Mouse (Mus musculus) urinary bladder, postnatal 10 days (tissue): ENCODE results near the gene Arhgef26.

Experiments
- DNase-seq: peaks from one replicate; pipeline ENCODE4 v3.0.0; 2022; ENCODE audit warnings: low spot score

The Arhgef26 gene

GRCm38 (mm10) chr3:62449871-62450496, 111.8 kb downstream of the Arhgef26 start:
- DNase-seq: no peak

- DNase-seq: no peak
Measured at GRCm38 (mm10) chr3:62452961-62453360, 114.8 kb downstream of the Arhgef26 start.

GRCm38 (mm10) chr3:62454096-62454495, 116.0 kb downstream of the Arhgef26 start:
- DNase-seq: no peak

- no peak for DNase-seq
Measured at GRCm38 (mm10) chr3:62455854-62456253, 117.7 kb downstream of the Arhgef26 start.

- DNase-seq: peak; percentile 24
Measured at GRCm38 (mm10) chr3:62458284-62459013, 120.3 kb downstream of the Arhgef26 start.

- DNase-seq: no peak
Measured at GRCm38 (mm10) chr3:62459483-62459882, 121.3 kb downstream of the Arhgef26 start.

GRCm38 (mm10) chr3:62464276-62464675, 126.1 kb downstream of the Arhgef26 start:
- DNase-seq: no peak

GRCm38 (mm10) chr3:62470179-62470578, 132.0 kb downstream of the Arhgef26 start:
- no peak for DNase-seq

GRCm38 (mm10) chr3:62484340-62484739, 146.2 kb downstream of the Arhgef26 start:
- no peak for DNase-seq

GRCm38 (mm10) chr3:62492568-62492967, 154.4 kb downstream of the Arhgef26 start:
- no peak for DNase-seq

GRCm38 (mm10) chr3:62499327-62499726, 161.2 kb downstream of the Arhgef26 start:
- no peak for DNase-seq

- DNase-seq: no peak
Measured at GRCm38 (mm10) chr3:62505166-62505900, 167.2 kb downstream of the Arhgef26 start.

- peak; percentile 89 for DNase-seq
Measured at GRCm38 (mm10) chr3:62506488-62507205, 168.5 kb downstream of the Arhgef26 start, which contains the start of gene Dhx36. Dhx36 (minus strand) TSS chr3:62507004.

GRCm38 (mm10) chr3:62507206-62507647, 169.1 kb downstream of the Arhgef26 start:
- DNase-seq: no peak
